Mouse (Mus musculus) MEL (cell line): ENCODE results near the gene Gstcd. TPM values are rescaled to one million over a fixed set of nuclear protein-coding genes. Genes with fewer than 3 reads are reported as not detected.

Experiments used
- DNase-seq: peaks from one replicate; pipeline ENCODE4 v3.0.0; 2011; ENCODE audit warnings: low read depth, low spot score
- H3K27ac ChIP-seq: 2 replicates; pipeline ENCODE4 v1.5.1; 2012; ENCODE audit warnings: low read depth, mild to moderate bottlenecking, control low read depth, low read length, moderate library complexity; ENCODE audit not compliant: control insufficient read depth
- H3K27me3 ChIP-seq, 2 experiments: fragments of 150-350 bp in 1 of 2; sonication (generic) in 1 of 2; 2 replicates each; pipeline ENCODE4 v1.6.1; 2012; ENCODE audit warnings: low read length in 2 of 2, mild to moderate bottlenecking in 2 of 2, improper control_type of control experiment in 1 of 2, moderate library complexity in 1 of 2; ENCODE audit not compliant: insufficient read depth in 2 of 2, control insufficient read depth in 1 of 2
- H3K36me3 ChIP-seq, 2 experiments: 2 replicates each; pipeline ENCODE4 v1.6.1; 2012 to 2014; ENCODE audit warnings: low read length in 2 of 2, improper control_type of control experiment in 1 of 2, inconsistent platforms in 1 of 2, mild to moderate bottlenecking in 1 of 2; ENCODE audit not compliant: insufficient read depth in 2 of 2, control insufficient read depth in 1 of 2
- H3K4me1 ChIP-seq, 2 experiments: fragments of 150-350 bp in 1 of 2; sonication (generic) in 1 of 2; 2 replicates each; pipeline ENCODE4 v1.6.1; 2012; ENCODE audit warnings: low read length in 2 of 2, improper control_type of control experiment in 1 of 2, mild to moderate bottlenecking in 1 of 2; ENCODE audit not compliant: insufficient read depth in 2 of 2, control insufficient read depth in 1 of 2
- H3K4me3 ChIP-seq, 2 experiments: fragments of 150-350 bp in 1 of 2; sonication (generic) in 1 of 2; 2 replicates each; pipeline ENCODE4 v1.5.1; 2012; ENCODE audit warnings: low read depth in 2 of 2, low read length in 2 of 2, mild to moderate bottlenecking in 2 of 2, moderate library complexity in 2 of 2, control low read depth in 1 of 2, improper control_type of control experiment in 1 of 2; ENCODE audit not compliant: control insufficient read depth in 1 of 2, insufficient read depth in 1 of 2
- H3K79me2 ChIP-seq: 2 replicates; pipeline ENCODE4 v1.6.1; 2012; ENCODE audit warnings: mild to moderate bottlenecking, low read length, moderate library complexity; ENCODE audit not compliant: control insufficient read depth, poor library complexity, insufficient read depth
- H3K9ac ChIP-seq: 2 replicates; pipeline ENCODE4 v1.6.1; 2012; ENCODE audit warnings: low read depth, mild to moderate bottlenecking, control low read depth, low read length, moderate library complexity; ENCODE audit not compliant: control insufficient read depth, poor library complexity, severe bottlenecking
- H3K9me3 ChIP-seq: fragments of 150-350 bp; sonication (generic); replicated peaks from 2 replicates; pipeline ENCODE4 v1.6.1; 2012; ENCODE audit warnings: mild to moderate bottlenecking, low read length, improper control_type of control experiment, moderate library complexity; ENCODE audit not compliant: insufficient read depth
- BHLHE40 ChIP-seq: IDR thresholded peaks from 2 replicates; pipeline ENCODE4 v1.6.1; 2012; ENCODE audit warnings: low read depth, mild to moderate bottlenecking, inconsistent platforms, low read length, improper control_type of control experiment, borderline replicate concordance
- E2F4 ChIP-seq: IDR thresholded peaks from 2 replicates; pipeline ENCODE4 v1.6.1; 2011; ENCODE audit warnings: low read depth, low read length, improper control_type of control experiment, borderline replicate concordance
- ELF1 ChIP-seq: IDR thresholded peaks from 2 replicates; pipeline ENCODE4 v1.6.1; 2014; ENCODE audit warnings: low read depth, mild to moderate bottlenecking, inconsistent platforms, low read length, improper control_type of control experiment, moderate library complexity
- ETS1 ChIP-seq: IDR thresholded peaks from 2 replicates; pipeline ENCODE4 v1.6.1; 2012; ENCODE audit warnings: low read depth, mild to moderate bottlenecking, inconsistent platforms, low read length, improper control_type of control experiment, moderate library complexity
- HCFC1 ChIP-seq: IDR thresholded peaks from 2 replicates; pipeline ENCODE4 v1.6.1; 2012; ENCODE audit warnings: low read depth, mild to moderate bottlenecking, inconsistent platforms, low read length, improper control_type of control experiment, moderate library complexity
- JUND ChIP-seq: IDR thresholded peaks from 2 replicates; pipeline ENCODE4 v1.6.1; 2011; ENCODE audit warnings: low read depth, mild to moderate bottlenecking, improper control_type of control experiment, low read length
- POLR2AphosphoS5 ChIP-seq: IDR thresholded peaks from 2 replicates; pipeline ENCODE4 v1.6.1; 2012; ENCODE audit warnings: low read depth, borderline replicate concordance, mild to moderate bottlenecking, inconsistent platforms, low read length, moderate library complexity, mixed read lengths
- TAL1 ChIP-seq: IDR thresholded peaks from 2 replicates; pipeline ENCODE4 v1.6.1; 2012; ENCODE audit warnings: mild to moderate bottlenecking, inconsistent platforms, low read length, moderate library complexity, mixed read lengths
- USF2 ChIP-seq, 2 experiments: IDR thresholded peaks; 2 replicates each; pipeline ENCODE4 v1.6.1; 2011 to 2012; ENCODE audit warnings: improper control_type of control experiment in 2 of 2, low read length in 2 of 2, borderline replicate concordance in 1 of 2, inconsistent platforms in 1 of 2, low read depth in 1 of 2, mild to moderate bottlenecking in 1 of 2; ENCODE audit not compliant: insufficient read depth in 1 of 2
- polyA plus RNA-seq, 2 experiments: library from polyadenylated mRNA; stranded (reverse) in 1 of 2; unstranded in 1 of 2; fragments of >175 nt in 1 of 2; fragments of >200 nt in 1 of 2; gene quantifications; 2 replicates each; pipeline versions ENCODE4 v1.2.1 to v1.2.4; 2012; ENCODE audit warnings: low replicate concordance in 2 of 2, low read depth in 1 of 2; ENCODE audit not compliant: insufficient read length in 2 of 2, insufficient read depth in 1 of 2, missing spikeins in 1 of 2
- total RNA-seq: library from RNA; depleted of rRNA; stranded (reverse); fragments of 300-350 nt; gene quantifications from 2 replicates; pipeline ENCODE4 v1.2.3, GENCODE M21; 2012

The Gstcd gene
- total and polyA plus RNA-seq, 3 experiments: 15.5 to 19.2 TPM; not detected in 1

DNA sequence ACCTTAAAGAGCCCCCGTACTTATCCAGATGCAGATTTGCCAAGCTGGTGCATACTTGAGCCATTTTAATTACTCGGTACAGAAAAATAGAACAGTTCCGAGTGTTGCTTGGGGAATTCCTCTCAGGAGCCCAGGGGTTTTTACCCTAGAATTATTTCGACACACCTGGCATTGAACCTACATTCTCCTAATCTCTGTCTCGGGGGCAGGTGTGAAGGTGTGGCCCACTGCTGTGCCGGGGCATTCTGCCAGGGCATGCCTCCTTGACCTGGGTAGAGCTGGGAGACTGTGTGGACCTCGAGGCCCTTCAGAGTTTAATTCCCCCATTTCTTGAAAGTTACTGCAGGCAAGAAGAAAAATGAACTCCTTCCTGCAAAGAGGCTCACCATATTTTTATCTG is 146.2 kb downstream of the Gstcd start:
- TF ChIP-seq POLR2AphosphoS5 (no peak), JUND (no peak), ELF1 (no peak), ETS1 (no peak), USF2 (IDR thresholded peaks at IDR 0.05; ENCODE audit: borderline replicate concordance in 1 of 2, insufficient read depth in 1 of 2, low read depth in 1 of 2, low read length in 2 of 2) (no peak)
- Histone ChIP-seq H3K27ac (no peak overlapping the region), H3K27me3 (no peaks in the 10 kb centered on the region), H3K4me1 (no peaks in the 10 kb centered on the region; a peak in 1 of 4 replicates), H3K79me2 (no peaks in the 10 kb centered on the region), H3K4me3 (no peak overlapping the region), H3K9me3 (no peaks in the 10 kb centered on the region), H3K9ac (no peak overlapping the region), H3K36me3 (no peaks in the 10 kb centered on the region)
- DNase-seq: no peak

DNA sequence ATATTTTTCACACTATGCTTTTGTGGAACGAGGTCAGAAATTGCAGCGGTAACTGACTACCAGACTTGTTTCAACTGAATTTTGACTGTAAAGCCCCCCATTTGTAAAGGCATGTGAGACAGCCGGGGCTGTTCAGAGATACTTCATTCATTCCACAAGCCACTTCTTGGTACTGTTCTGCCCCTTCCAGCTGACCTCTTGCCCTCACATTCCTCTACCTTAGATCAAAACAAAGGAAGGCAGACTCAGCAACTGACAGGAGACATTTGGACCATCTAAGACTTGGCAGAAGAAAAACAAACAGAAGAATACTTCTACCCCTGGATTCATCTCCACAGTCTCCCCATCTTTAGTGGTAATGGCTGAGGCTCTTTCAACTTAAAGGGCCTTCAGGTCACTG is 147.2 kb downstream of the Gstcd start:
- Histone ChIP-seq H3K36me3 (no peaks in the 10 kb centered on the region), H3K4me1 (no peaks in the 10 kb centered on the region; a peak in 1 of 4 replicates), H3K27me3 (no peaks in the 10 kb centered on the region), H3K9me3 (no peaks in the 10 kb centered on the region), H3K4me3 (no peak overlapping the region), H3K27ac (no peak overlapping the region), H3K79me2 (no peaks in the 10 kb centered on the region), H3K9ac (no peak overlapping the region)
- no peak for DNase-seq
- no peak for TF ChIP-seq POLR2AphosphoS5
- no peak for TF ChIP-seq JUND
- no peak for TF ChIP-seq TAL1
- no peak for TF ChIP-seq ETS1
- TF ChIP-seq HCFC1: no peak
- TF ChIP-seq BHLHE40: no peak

DNA sequence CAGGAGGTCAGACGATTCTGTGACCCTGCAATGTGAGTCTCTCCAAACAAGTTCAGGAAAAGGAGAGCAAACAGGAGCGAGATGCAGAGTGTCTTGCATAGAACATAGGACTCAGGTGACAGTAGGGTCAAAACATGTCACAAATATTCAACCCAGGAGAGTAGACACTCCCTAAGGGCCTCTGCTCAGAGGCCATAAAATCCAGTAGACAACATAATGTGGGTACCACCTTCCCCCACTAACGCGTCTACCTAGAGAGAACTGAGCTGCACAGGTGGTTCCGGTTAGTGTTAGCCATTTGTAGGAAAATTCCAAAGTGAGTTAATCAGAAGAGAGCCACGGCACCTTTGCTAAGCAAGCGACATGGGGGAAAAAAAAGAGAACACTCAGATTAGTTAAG is 147.6 kb downstream of the Gstcd start:
- H3K9ac ChIP-seq: no peak overlapping the region
- H3K4me1 ChIP-seq: no peaks in the 10 kb centered on the region; a peak in 1 of 4 replicates
- DNase-seq: no peak
- no peaks in the 10 kb centered on the region for H3K27me3 ChIP-seq
- no peaks in the 10 kb centered on the region for H3K36me3 ChIP-seq
- no peak overlapping the region for H3K27ac ChIP-seq
- no peaks in the 10 kb centered on the region for H3K79me2 ChIP-seq
- no peaks in the 10 kb centered on the region for H3K9me3 ChIP-seq
- H3K4me3 ChIP-seq: no peak overlapping the region
- TF ChIP-seq E2F4: no peak
